Mouse (Mus musculus) frontal cortex, adult 2 months (tissue): ENCODE data around the gene Gtf2i. TPM values are rescaled to one million over a fixed set of nuclear protein-coding genes. Genes with fewer than 3 reads are reported as not detected.

Source experiments
- DNase-seq, 2 experiments: peaks; one replicate each; pipeline ENCODE4 v3.0.0; 2022; ENCODE audit warnings: low spot score in 1 of 2; ENCODE audit errors: extremely low spot score in 1 of 2
- polyA plus RNA-seq: library from polyadenylated mRNA; depleted of rRNA; stranded (reverse); fragments of >200 nt; gene quantifications from 2 replicates; pipeline ENCODE4 v1.2.3, GENCODE M21; 2012

Gene Gtf2i
- polyA plus RNA-seq, 1 experiment: 188 TPM

- no peak for DNase-seq
Measured at GRCm38 (mm10) chr5:134282076-134282475, 32.5 kb downstream of the Gtf2i start.

- DNase-seq: no peak
Measured at GRCm38 (mm10) chr5:134279371-134279770, 35.2 kb downstream of the Gtf2i start.

- DNase-seq: no peak
Measured at GRCm38 (mm10) chr5:134277109-134277508, 37.5 kb downstream of the Gtf2i start.

GRCm38 (mm10) chr5:134275556-134275955 is 39.0 kb downstream of the Gtf2i start:
- no peak for DNase-seq

- DNase-seq: peak in 1 of 2 experiments; percentile 27
Measured at GRCm38 (mm10) chr5:134275021-134275420, 39.5 kb downstream of the Gtf2i start.

GRCm38 (mm10) chr5:134273761-134274160 is 40.8 kb downstream of the Gtf2i start:
- DNase-seq: no peak

- DNase-seq: no peak
Measured at GRCm38 (mm10) chr5:134272761-134273160, 41.8 kb downstream of the Gtf2i start.

GRCm38 (mm10) chr5:134271421-134271820 is 43.1 kb downstream of the Gtf2i start:
- no peak for DNase-seq

GRCm38 (mm10) chr5:134270566-134270965 is 44.0 kb downstream of the Gtf2i start:
- DNase-seq: no peak

GRCm38 (mm10) chr5:134269751-134270150 is 44.8 kb downstream of the Gtf2i start:
- no peak for DNase-seq

GRCm38 (mm10) chr5:134268751-134269150 is 45.8 kb downstream of the Gtf2i start:
- no peak for DNase-seq

- DNase-seq: no peak
Measured at GRCm38 (mm10) chr5:134266404-134266803, 48.2 kb downstream of the Gtf2i start.

GRCm38 (mm10) chr5:134265890-134266289 is 48.7 kb downstream of the Gtf2i start:
- no peak for DNase-seq

GRCm38 (mm10) chr5:134260001-134260636 is 54.4 kb downstream of the Gtf2i start:
- DNase-seq: no peak

GRCm38 (mm10) chr5:134258934-134259333 is 55.6 kb downstream of the Gtf2i start:
- DNase-seq: no peak

GRCm38 (mm10) chr5:134258395-134258794 is 56.2 kb downstream of the Gtf2i start:
- no peak for DNase-seq

- no peak for DNase-seq
Measured at GRCm38 (mm10) chr5:134257349-134258031, 57.1 kb downstream of the Gtf2i start.

- peak in 1 of 2 experiments; percentile 54 for DNase-seq
Measured at GRCm38 (mm10) chr5:134255294-134255693, 59.3 kb downstream of the Gtf2i start.

GRCm38 (mm10) chr5:134253806-134254205 is 60.8 kb downstream of the Gtf2i start:
- DNase-seq: no peak

GRCm38 (mm10) chr5:134251083-134251482 is 63.5 kb downstream of the Gtf2i start:
- DNase-seq: no peak

- no peak for DNase-seq
Measured at GRCm38 (mm10) chr5:134250601-134251000, 64.0 kb downstream of the Gtf2i start.

GRCm38 (mm10) chr5:134249245-134249649 is 65.3 kb downstream of the Gtf2i start:
- peak in 1 of 2 experiments; percentile 68 for DNase-seq
